Mouse (Mus musculus) brain, embryonic 14.5 days (tissue): ENCODE data around the gene Plekhm1.

Experiments
- CTCF ChIP-seq: fragments of 200-500 bp; IDR thresholded peaks from 2 replicates; pipeline ENCODE4 v1.5.1; 2012; ENCODE audit warnings: inconsistent platforms, mild to moderate bottlenecking, moderate library complexity, borderline replicate concordance; ENCODE audit not compliant: insufficient read depth, insufficient read length; ENCODE audit errors: extremely low read depth
- POLR2A ChIP-seq: fragments of 200-500 bp; IDR thresholded peaks from 2 replicates; pipeline ENCODE4 v1.6.1; 2012; ENCODE audit warnings: mild to moderate bottlenecking, inconsistent platforms, borderline replicate concordance; ENCODE audit not compliant: poor library complexity, insufficient read depth, insufficient read length, severe bottlenecking; ENCODE audit errors: extremely low read depth

DNA sequence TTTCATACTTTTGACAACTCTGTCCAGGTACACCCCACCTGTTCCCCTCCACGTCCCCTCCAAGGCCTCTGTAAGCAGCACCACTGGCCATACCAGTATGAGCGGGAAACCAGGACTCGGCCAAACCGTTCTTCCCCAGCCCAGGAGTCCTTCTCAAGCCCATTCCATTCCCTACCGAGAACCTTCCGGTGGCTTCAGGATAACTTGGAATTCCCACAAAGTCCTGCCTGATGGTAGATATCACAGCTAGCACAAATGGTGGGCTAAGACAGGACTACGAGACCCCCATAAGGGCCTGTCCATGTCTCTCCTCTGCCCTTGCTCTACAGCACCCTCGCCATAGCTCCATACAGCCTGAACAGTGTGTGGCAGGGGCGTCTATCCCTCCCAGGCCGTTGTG lies 54.8 kb downstream of the Plekhm1 start:
- TF ChIP-seq CTCF (no peak), POLR2A (no peak)
